7 mouse cellular contexts compared by ENCODE assay signal in genomic region chr12:73598241-73598640, GRCm38 (mm10). TPM values are rescaled to one million over a fixed set of nuclear protein-coding genes. Genes with fewer than 3 reads are reported as not detected.
DNase-seq lines count a peak whose midpoint lies in the region; ATAC-seq and TF ChIP-seq lines count a peak whose summit lies in the region.

No protein-coding gene starts in this region.

- no peak overlapping the region for H3K9ac ChIP-seq in kidney, embryonic 16.5 days (replicated peaks; ENCODE audit: low read length)
- no peak overlapping the region for H3K9ac ChIP-seq in forebrain, embryonic 12.5 days
- no peak overlapping the region for H3K9ac ChIP-seq in forebrain, embryonic 11.5 days (ENCODE audit: low read length)

- no peaks in the 10 kb centered on the region for H3K9me3 ChIP-seq in kidney, embryonic 16.5 days (ENCODE audit: low read length)
- no peaks in the 10 kb centered on the region for H3K9me3 ChIP-seq in forebrain, embryonic 12.5 days
- H3K9me3 ChIP-seq in forebrain, embryonic 11.5 days (ENCODE audit: control insufficient read depth, low read length) = no peaks in the 10 kb centered on the region

- no peak overlapping the region for H3K27ac ChIP-seq in kidney, embryonic 16.5 days (ENCODE audit: low read length)
- 0 out of 2 replicates have a peak overlapping the region, but pooled peaks have one; percentile 41 for H3K27ac ChIP-seq in small intestine, adult 2 months (ENCODE audit: insufficient read depth, low read depth, low read length)
- H3K27ac ChIP-seq in forebrain, embryonic 12.5 days = no peak overlapping the region
- H3K27ac ChIP-seq in forebrain, embryonic 11.5 days (ENCODE audit: low read depth, low read length) = no peak overlapping the region

- no peak overlapping the region for H3K4me2 ChIP-seq in kidney, embryonic 16.5 days (replicated peaks; ENCODE audit: low read depth, low read length)
- no peak overlapping the region for H3K4me2 ChIP-seq in forebrain, embryonic 12.5 days
- no peak overlapping the region for H3K4me2 ChIP-seq in forebrain, embryonic 11.5 days (ENCODE audit: low read depth, low read length, severe bottlenecking)

- no peak overlapping the region for H3K4me3 ChIP-seq in kidney, embryonic 16.5 days (ENCODE audit: low read length)
- no peak overlapping the region for H3K4me3 ChIP-seq in small intestine, adult 2 months (ENCODE audit: low read depth, low read length)
- H3K4me3 ChIP-seq in forebrain, embryonic 12.5 days (replicated peaks) = no peak overlapping the region
- H3K4me3 ChIP-seq in forebrain, embryonic 11.5 days (ENCODE audit: low read depth, low read length) = no peak overlapping the region

- no peaks in the 10 kb centered on the region for H3K27me3 ChIP-seq in kidney, embryonic 16.5 days (ENCODE audit: insufficient read depth, low read length)
- H3K27me3 ChIP-seq in small intestine, adult 2 months (ENCODE audit: control insufficient read depth, insufficient read depth, low read length) = no peaks in the 10 kb centered on the region
- H3K27me3 ChIP-seq in forebrain, embryonic 12.5 days = no peaks in the 10 kb centered on the region
- no peaks in the 10 kb centered on the region for H3K27me3 ChIP-seq in forebrain, embryonic 11.5 days (ENCODE audit: control insufficient read depth, insufficient read depth, low read length)

- H3K4me1 ChIP-seq in kidney, embryonic 16.5 days (ENCODE audit: insufficient read depth, low read length) = peaks cover under 1% of the 10 kb centered on the region; the same call in 1 of the 2 replicates
- H3K4me1 ChIP-seq in small intestine, adult 2 months (ENCODE audit: control insufficient read depth, insufficient read depth, insufficient read length, low read length) = no peaks in the 10 kb centered on the region
- peaks cover 9% of the 10 kb centered on the region for H3K4me1 ChIP-seq in forebrain, embryonic 12.5 days
- no peaks in the 10 kb centered on the region for H3K4me1 ChIP-seq in forebrain, embryonic 11.5 days (replicated peaks; ENCODE audit: control insufficient read depth, insufficient read depth, low read length)

- H3K36me3 ChIP-seq in kidney, embryonic 16.5 days (ENCODE audit: insufficient read depth, low read length) = no peaks in the 10 kb centered on the region
- H3K36me3 ChIP-seq in small intestine, adult 2 months (ENCODE audit: control insufficient read depth, insufficient read depth, low read length) = no peaks in the 10 kb centered on the region
- no peaks in the 10 kb centered on the region for H3K36me3 ChIP-seq in forebrain, embryonic 12.5 days (replicated peaks)
- H3K36me3 ChIP-seq in forebrain, embryonic 11.5 days (ENCODE audit: control insufficient read depth, insufficient read depth, low read length) = no peaks in the 10 kb centered on the region

- ATAC-seq in kidney, embryonic 16.5 days (ENCODE audit: low FRiP score, low TSS enrichment) = no peak
- ATAC-seq in activated CD4-positive, CD25-positive, alpha-beta regulatory T cell, adult 4 months = peak; percentile 64
- ATAC-seq in forebrain, embryonic 12.5 days (ENCODE audit: low FRiP score) = no peak
- no peak for ATAC-seq in forebrain, embryonic 11.5 days (replicated peaks; ENCODE audit: low FRiP score)

- WGBS in kidney, embryonic 16.5 days = 41% methylated on average over 6 of the region's 6 CpGs
- WGBS in small intestine, adult 2 months = 62% methylated on average over 6 of the region's 6 CpGs
- WGBS in forebrain, embryonic 12.5 days = 73% methylated on average over 6 of the region's 6 CpGs
- WGBS in forebrain, embryonic 11.5 days = 68% methylated on average over 6 of the region's 6 CpGs

- DNase-seq in kidney, adult 9 months = peak; percentile 49
- peak; percentile 70 for DNase-seq in kidney, postnatal 10 days
- no peak for DNase-seq in forebrain, embryonic 11.5 days (ENCODE audit: low spot score)

- no peak for TF ChIP-seq CTCF in small intestine, adult 2 months (IDR thresholded peaks at IDR 0.05; ENCODE audit: extremely low read depth, insufficient read length, insufficient replicate concordance, low read depth, low read length)

- no peak for TF ChIP-seq POLR2A in small intestine, adult 2 months (IDR thresholded peaks at IDR 0.05; ENCODE audit: low read depth, low read length)

RNA-seq across cellular contexts. Expression of gene Prkch, which starts 13.6 kb away (rescaled TPM):
- 9.8 and 10.5 TPM in 2 replicates for polyA plus RNA-seq in kidney, embryonic 16.5 days (2015; fragmentation: Nextera tagmentation; extraction: Ambion mirVana)
- polyA plus RNA-seq in activated CD4-positive, CD25-positive, alpha-beta regulatory T cell, adult 4 months (2017; shearing (Covaris generic)) = 10 to 100 TPM; 80.9 to 82.1 TPM
- 1.9 and 3.2 TPM in 2 replicates for polyA plus RNA-seq in small intestine, adult 2 months (2012; rRNA removed)
- polyA plus RNA-seq in forebrain, embryonic 12.5 days (2016; fragmentation: Nextera tagmentation; extraction: Ambion mirVana) = 4.6 and 6.0 TPM in 2 replicates
- polyA plus RNA-seq in forebrain, embryonic 11.5 days (2014; fragmentation: Nextera tagmentation; extraction: Ambion mirVana) = 5.6 and 6.9 TPM in 2 replicates

RNA-seq across cellular contexts. Expression of gene Tmem30b, which starts 52.0 kb away (rescaled TPM):
- 12.7 and 14.6 TPM in 2 replicates for polyA plus RNA-seq in kidney, embryonic 16.5 days (2015; fragmentation: Nextera tagmentation; extraction: Ambion mirVana)
- polyA plus RNA-seq in activated CD4-positive, CD25-positive, alpha-beta regulatory T cell, adult 4 months (2017; shearing (Covaris generic)) = not detected
- 123 and 184 TPM in 2 replicates for polyA plus RNA-seq in small intestine, adult 2 months (2012; rRNA removed)
- polyA plus RNA-seq in forebrain, embryonic 12.5 days (2016; fragmentation: Nextera tagmentation; extraction: Ambion mirVana) = 2.2 and 3.1 TPM in 2 replicates
- 2.4 and 3.4 TPM in 2 replicates for polyA plus RNA-seq in forebrain, embryonic 11.5 days (2014; fragmentation: Nextera tagmentation; extraction: Ambion mirVana)
